Mouse (Mus musculus): ENCODE measurements around the gene Ocel1. TPM values are rescaled to one million over a fixed set of nuclear protein-coding genes. Genes with fewer than 3 reads are reported as not detected.

Ocel1 gene
- total and polyA plus RNA-seq, 3 experiments: 6.2 to 32.3 (median 18.0) TPM

- ATAC-seq (ENCODE audit: extremely low read depth, insufficient number of reproducible peaks, low FRiP score, poor library complexity, severe bottlenecking): peak; percentile 10; the same call in 1 of the 2 replicates
- peaks cover 78% of the 10 kb centered on the region for H3K36me3 ChIP-seq (replicated peaks)
- no peak for TF ChIP-seq GATA2 (IDR thresholded peaks at IDR 0.05; ENCODE audit: borderline replicate concordance, low read depth, low read length)
- DNase-seq (ENCODE audit: low spot score): peak; percentile 58
- H3K27me3 ChIP-seq (ENCODE audit: insufficient read depth, low read length): no peaks in the 10 kb centered on the region
- H3K4me3 ChIP-seq (ENCODE audit: low read depth, low read length): peak overlapping the region; percentile 82
- H3K4me1 ChIP-seq (ENCODE audit: insufficient read depth, low read depth, low read length): peaks cover 74% of the 10 kb centered on the region
- no peaks in the 10 kb centered on the region for H3K9me3 ChIP-seq (replicated peaks)
These were observed 33.9 kb downstream of the Ocel1 start for GRCm38 (mm10) chr8:71404951-71405351.

GRCm38 (mm10) chr8:71405401-71406098, 34.5 kb downstream of the Ocel1 start, which contains the start of gene Ankle1:
TSS of gene Ankle1 (plus strand) at chr8:71406010.
- Histone ChIP-seq H3K4me3 (ENCODE audit: low read depth, low read length) (peak within 1 kb of the TSS; percentile 82), H3K36me3 (replicated peaks) (peaks cover 76% of the 10 kb centered on the region), H3K9me3 (replicated peaks) (no peaks in the 10 kb centered on the region), H3K4me1 (ENCODE audit: insufficient read depth, low read depth, low read length) (peaks cover 74% of the 10 kb centered on the region), H3K27me3 (ENCODE audit: insufficient read depth, low read length) (no peaks in the 10 kb centered on the region)
- TF ChIP-seq GATA1 (IDR thresholded peaks at IDR 0.05; ENCODE audit: borderline replicate concordance, low read length) (no peak), CTCF (IDR thresholded peaks at IDR 0.05; ENCODE audit: low read depth, low read length) (peak; percentile 25; the same call in 1 of the 2 replicates)
- ATAC-seq (ENCODE audit: extremely low read depth, insufficient number of reproducible peaks, low FRiP score, poor library complexity, severe bottlenecking) (peak; percentile 65), DNase-seq (ENCODE audit: low spot score) (peak; percentile 88)

- Histone ChIP-seq H3K36me3 (replicated peaks) (peaks cover 68% of the 10 kb centered on the region), H3K4me3 (ENCODE audit: low read depth, low read length) (peak overlapping the region; percentile 82), H3K9me3 (replicated peaks) (no peaks in the 10 kb centered on the region), H3K4me1 (ENCODE audit: insufficient read depth, low read depth, low read length) (peaks cover 74% of the 10 kb centered on the region), H3K27me3 (ENCODE audit: insufficient read depth, low read length) (no peaks in the 10 kb centered on the region)
- ATAC-seq (ENCODE audit: extremely low read depth, insufficient number of reproducible peaks, low FRiP score, poor library complexity, severe bottlenecking) (peak; percentile 58), DNase-seq (ENCODE audit: low spot score) (peak; percentile 85)
- no peak for TF ChIP-seq TAL1 (conservative IDR thresholded peaks at IDR 0.05; ENCODE audit: low read depth, low read length)
- no peak; the same call in 1 of the 2 replicates for TF ChIP-seq POLR2AphosphoS5 (IDR thresholded peaks at IDR 0.05; ENCODE audit: insufficient replicate concordance, low read depth, low read length)
- TF ChIP-seq GATA2 (IDR thresholded peaks at IDR 0.05; ENCODE audit: borderline replicate concordance, low read depth, low read length): no peak
- no peak for TF ChIP-seq GATA1 (IDR thresholded peaks at IDR 0.05; ENCODE audit: borderline replicate concordance, low read length)
- peak; percentile 80 for TF ChIP-seq CTCF (IDR thresholded peaks at IDR 0.05; ENCODE audit: low read depth, low read length)
These were observed 35.3 kb downstream of the Ocel1 start for GRCm38 (mm10) chr8:71406099-71407015.

DNA sequence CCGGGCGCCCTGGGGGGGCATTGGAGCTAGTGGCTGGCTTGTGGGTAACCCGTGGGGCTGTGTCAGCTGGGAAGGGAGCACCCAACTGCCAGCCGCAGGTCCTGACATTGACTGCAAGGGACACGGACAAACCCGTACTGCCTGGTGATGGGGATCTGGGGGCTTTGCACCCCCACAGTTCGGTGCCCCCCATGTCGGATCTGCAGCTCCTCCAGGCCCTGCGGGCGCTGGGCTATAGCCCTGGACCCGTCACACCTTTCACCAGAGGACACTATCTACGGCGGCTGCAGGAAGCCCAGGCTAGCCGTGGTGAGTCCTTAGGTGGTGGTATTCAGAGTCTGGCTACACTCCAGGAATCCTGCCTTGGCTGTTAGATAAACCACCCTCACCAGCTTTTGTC, 36.3 kb downstream of the Ocel1 start:
- no peak for DNase-seq (ENCODE audit: low spot score)
- Histone ChIP-seq H3K9me3 (replicated peaks) (no peaks in the 10 kb centered on the region), H3K27me3 (ENCODE audit: insufficient read depth, low read length) (no peaks in the 10 kb centered on the region), H3K36me3 (replicated peaks) (peaks cover 61% of the 10 kb centered on the region), H3K4me1 (ENCODE audit: insufficient read depth, low read depth, low read length) (peaks cover 78% of the 10 kb centered on the region), H3K4me3 (ENCODE audit: low read depth, low read length) (peak overlapping the region; percentile 82; the same call in 1 of the 2 replicates)
- ATAC-seq (ENCODE audit: extremely low read depth, insufficient number of reproducible peaks, low FRiP score, poor library complexity, severe bottlenecking): no peak
- TF ChIP-seq GATA2 (IDR thresholded peaks at IDR 0.05; ENCODE audit: borderline replicate concordance, low read depth, low read length) (no peak), GATA1 (IDR thresholded peaks at IDR 0.05; ENCODE audit: borderline replicate concordance, low read length) (no peak), POLR2AphosphoS5 (IDR thresholded peaks at IDR 0.05; ENCODE audit: insufficient replicate concordance, low read depth, low read length) (no peak), TAL1 (conservative IDR thresholded peaks at IDR 0.05; ENCODE audit: low read depth, low read length) (no peak), CTCF (IDR thresholded peaks at IDR 0.05; ENCODE audit: low read depth, low read length) (no peak)

DNA sequence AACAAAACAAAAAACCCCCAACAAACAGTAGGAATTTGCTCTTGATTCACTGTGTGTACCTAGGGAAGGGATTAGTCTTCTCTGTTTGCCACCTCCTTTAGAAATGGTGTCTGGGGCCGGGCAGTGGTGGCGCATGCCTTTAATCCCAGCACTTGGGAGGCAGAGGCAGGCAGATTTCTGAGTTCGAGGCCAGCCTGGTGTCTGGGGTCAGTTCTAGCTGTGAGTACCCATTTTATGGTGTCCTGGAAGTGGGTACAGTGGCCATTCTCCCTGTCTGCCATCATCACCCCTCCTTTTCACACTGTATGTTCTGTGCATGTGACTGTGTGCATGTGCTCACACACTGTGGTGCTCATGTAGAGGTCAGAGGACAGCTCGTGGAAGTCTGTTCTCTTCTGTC, 37.1 kb downstream of the Ocel1 start:
- Histone ChIP-seq H3K9me3 (replicated peaks) (no peaks in the 10 kb centered on the region), H3K4me1 (ENCODE audit: insufficient read depth, low read depth, low read length) (peaks cover 70% of the 10 kb centered on the region), H3K27me3 (ENCODE audit: insufficient read depth, low read length) (no peaks in the 10 kb centered on the region), H3K4me3 (ENCODE audit: low read depth, low read length) (no peak overlapping the region), H3K36me3 (replicated peaks) (peaks cover 53% of the 10 kb centered on the region)
- ATAC-seq (ENCODE audit: extremely low read depth, insufficient number of reproducible peaks, low FRiP score, poor library complexity, severe bottlenecking): no peak
- DNase-seq (ENCODE audit: low spot score): no peak
- no peak for TF ChIP-seq POLR2AphosphoS5 (IDR thresholded peaks at IDR 0.05; ENCODE audit: insufficient replicate concordance, low read depth, low read length)
- no peak for TF ChIP-seq GATA2 (IDR thresholded peaks at IDR 0.05; ENCODE audit: borderline replicate concordance, low read depth, low read length)
- no peak for TF ChIP-seq CTCF (IDR thresholded peaks at IDR 0.05; ENCODE audit: low read depth, low read length)
- TF ChIP-seq GATA1 (IDR thresholded peaks at IDR 0.05; ENCODE audit: borderline replicate concordance, low read length): no peak
- TF ChIP-seq TAL1 (conservative IDR thresholded peaks at IDR 0.05; ENCODE audit: low read depth, low read length): no peak

DNA sequence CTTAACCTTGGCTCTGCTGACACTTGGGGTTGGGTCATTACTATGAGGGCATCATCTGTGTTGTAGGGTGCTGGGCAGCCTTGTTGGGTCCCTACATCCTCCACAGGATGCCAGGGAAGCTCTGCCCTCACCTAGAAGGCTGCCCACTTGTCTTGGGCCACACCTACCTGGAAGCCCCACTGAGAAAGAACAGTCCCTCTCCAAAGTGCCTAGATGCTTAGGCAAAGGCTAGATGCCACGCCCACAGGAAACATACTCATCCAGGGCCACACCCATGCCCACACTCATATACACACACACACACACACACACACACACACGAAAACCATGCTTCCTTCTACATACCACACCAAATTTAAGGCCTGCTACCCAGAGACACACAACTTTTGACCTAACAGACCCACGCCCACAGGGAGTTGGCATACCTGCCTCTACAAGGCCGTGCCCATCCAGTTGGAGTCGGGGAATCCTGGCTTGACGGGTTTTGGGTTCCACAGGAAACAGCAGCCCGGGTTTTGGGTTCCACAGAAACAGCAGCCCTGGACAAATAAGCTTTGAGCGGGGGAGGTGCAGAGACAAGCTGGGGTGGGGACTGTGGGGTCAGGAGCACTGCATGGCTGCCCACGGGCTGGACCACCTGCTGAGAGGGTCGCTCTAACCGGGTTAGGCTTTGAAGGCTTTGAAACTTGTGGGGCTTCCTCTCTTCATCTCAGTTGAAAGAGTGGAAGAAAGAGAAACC, 40.6 kb downstream of the Ocel1 start:
- peaks cover 5% of the 10 kb centered on the region; the same call in 1 of the 2 replicates for H3K27me3 ChIP-seq (ENCODE audit: insufficient read depth, low read length)
- DNase-seq (ENCODE audit: low spot score) (no peak), ATAC-seq (ENCODE audit: extremely low read depth, insufficient number of reproducible peaks, low FRiP score, poor library complexity, severe bottlenecking) (no peak)

More for the DNA sequence above, 40.6 kb downstream of the Ocel1 start:
- Histone ChIP-seq H3K9me3 (replicated peaks) (no peaks in the 10 kb centered on the region), H3K4me1 (ENCODE audit: insufficient read depth, low read depth, low read length) (peaks cover 37% of the 10 kb centered on the region), H3K4me3 (ENCODE audit: low read depth, low read length) (no peak overlapping the region), H3K36me3 (replicated peaks) (peaks cover 34% of the 10 kb centered on the region)
- TF ChIP-seq GATA2 (IDR thresholded peaks at IDR 0.05; ENCODE audit: borderline replicate concordance, low read depth, low read length): no peak
- TF ChIP-seq POLR2AphosphoS5 (IDR thresholded peaks at IDR 0.05; ENCODE audit: insufficient replicate concordance, low read depth, low read length): no peak
- no peak for TF ChIP-seq GATA1 (IDR thresholded peaks at IDR 0.05; ENCODE audit: borderline replicate concordance, low read length)
- TF ChIP-seq TAL1 (conservative IDR thresholded peaks at IDR 0.05; ENCODE audit: low read depth, low read length): no peak
- TF ChIP-seq CTCF (IDR thresholded peaks at IDR 0.05; ENCODE audit: low read depth, low read length): no peak
